Mouse (Mus musculus) liver, embryonic 14 days (tissue): ENCODE measurements around the gene Sh3d19. TPM values are rescaled to one million over a fixed set of nuclear protein-coding genes. Genes with fewer than 3 reads are reported as not detected.

Source experiments
- polyA plus RNA-seq: library from polyadenylated mRNA; depleted of rRNA; stranded (reverse); fragments of >200 nt; gene quantifications from 2 replicates; pipeline ENCODE4 v1.2.3, GENCODE M21; 2012; rRNA removed

Gene Sh3d19
- polyA plus RNA-seq, result 5.6 and 6.3 TPM in 2 replicates

DNA sequence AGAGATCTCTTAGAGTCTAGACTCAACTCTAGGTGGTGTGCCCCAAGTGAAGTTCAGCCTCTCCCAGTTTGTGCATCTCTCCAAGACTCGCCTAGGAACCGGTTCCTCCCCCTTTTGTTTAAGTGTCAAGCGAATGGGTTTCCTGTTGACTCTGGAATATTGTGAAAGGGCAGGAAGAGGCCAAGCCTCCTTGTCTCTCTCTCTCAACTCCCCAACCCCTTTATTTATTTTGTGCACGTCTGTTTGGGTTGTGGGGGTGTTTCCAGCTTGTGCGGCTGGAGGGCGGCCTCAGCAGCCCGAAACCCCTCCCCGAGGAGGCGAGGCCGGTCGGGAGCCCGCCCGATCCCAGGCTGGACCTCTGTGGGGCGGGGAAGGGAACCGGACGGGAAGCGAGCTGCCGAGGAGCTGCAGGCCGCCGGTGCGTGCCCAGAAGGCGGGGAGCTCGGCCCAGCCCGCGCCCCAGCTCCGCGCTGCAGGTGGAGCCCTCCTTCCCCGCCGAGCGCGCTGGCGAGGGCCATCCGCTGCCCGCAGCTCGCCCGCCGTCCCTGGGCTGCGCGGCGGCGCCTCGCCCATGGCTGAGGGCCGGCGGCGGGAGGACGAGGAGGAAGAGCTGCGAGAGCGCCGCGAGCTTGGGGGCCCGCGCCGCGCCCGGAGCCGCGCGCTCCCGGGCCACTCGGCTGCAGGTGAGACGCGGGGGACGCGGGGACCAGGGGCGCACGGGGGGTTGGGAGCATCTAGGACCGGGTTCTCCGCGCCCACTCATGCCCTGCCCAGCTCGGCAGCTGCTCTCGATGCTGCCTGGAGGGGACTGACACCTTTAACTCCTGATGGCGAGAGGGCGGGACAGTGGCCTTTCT is at the start of gene Sh3d19:
Sh3d19 (plus strand) TSS at position 368 of the 857 bp plus-strand sequence.

GRCm38 (mm10) chr3:86002423-86002822 is 31.5 kb downstream of the Sh3d19 start, which contains the start of gene Prss48:
Gene Prss48, minus strand, starts transcription at chr3:86002491.

DNA sequence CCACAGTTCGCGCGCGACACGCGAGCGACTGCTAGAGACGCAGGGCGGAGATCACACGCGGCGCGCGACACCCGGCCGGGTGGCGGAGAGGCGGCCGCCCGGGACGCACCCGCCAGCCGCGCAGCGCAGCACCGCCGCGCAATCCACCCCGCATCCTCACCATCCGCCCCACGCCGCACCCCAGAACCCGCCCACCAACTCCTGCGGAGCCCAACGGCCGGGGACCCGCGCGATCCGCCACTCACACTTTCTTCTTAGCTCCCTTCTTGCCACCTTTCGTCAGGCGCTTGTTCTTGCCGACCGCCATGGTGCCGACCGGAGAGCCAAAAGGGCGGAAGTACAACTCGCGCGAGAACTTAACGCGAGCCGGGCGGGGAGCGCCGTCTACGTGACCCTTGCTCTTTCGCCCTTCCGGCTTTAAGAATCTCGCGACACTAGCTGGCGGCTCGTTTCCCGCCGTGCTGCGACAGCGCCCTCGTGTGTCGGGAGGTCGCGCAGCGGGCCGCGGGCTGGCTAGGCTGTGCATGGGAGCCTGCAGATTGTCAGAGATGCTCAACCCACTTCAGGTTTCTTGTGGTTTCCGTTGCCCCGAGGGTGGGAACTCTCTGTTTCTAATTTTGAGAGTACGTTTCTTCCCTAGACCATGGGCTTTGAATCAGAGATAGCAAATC is 171.5 kb downstream of the Sh3d19 start, which contains the start of gene Rps3a1:
Rps3a1 (minus strand) TSS at position 440 of the 671 bp plus-strand sequence.

Other genes with a start within 250 kb of the Sh3d19 start
- 0.15 and 0.22 TPM in 2 replicates for gene Fam160a1, start 153.8 kb upstream of the Sh3d19 start, polyA plus RNA-seq
- 0.03 and 0.07 TPM in 2 replicates for gene Glt28d2, start 83.6 kb upstream of the Sh3d19 start, polyA plus RNA-seq
- gene Gm37240, start 83.6 kb upstream of the Sh3d19 start, polyA plus RNA-seq, result 0.05 TPM in 1 of 2 replicates, not detected in the other
- gene Prss48, start 31.4 kb downstream of the Sh3d19 start, polyA plus RNA-seq, result not detected in 2 replicates
- 1,129 and 1,268 TPM in 2 replicates for gene Rps3a1, start 171.6 kb downstream of the Sh3d19 start, polyA plus RNA-seq